Mouse (Mus musculus): ENCODE measurements around the gene Prss28. TPM values are rescaled to one million over a fixed set of nuclear protein-coding genes. Genes with fewer than 3 reads are reported as not detected.

The Prss28 gene
- polyA plus RNA-seq, 1 experiment from 2014 or later, result not detected

DNA sequence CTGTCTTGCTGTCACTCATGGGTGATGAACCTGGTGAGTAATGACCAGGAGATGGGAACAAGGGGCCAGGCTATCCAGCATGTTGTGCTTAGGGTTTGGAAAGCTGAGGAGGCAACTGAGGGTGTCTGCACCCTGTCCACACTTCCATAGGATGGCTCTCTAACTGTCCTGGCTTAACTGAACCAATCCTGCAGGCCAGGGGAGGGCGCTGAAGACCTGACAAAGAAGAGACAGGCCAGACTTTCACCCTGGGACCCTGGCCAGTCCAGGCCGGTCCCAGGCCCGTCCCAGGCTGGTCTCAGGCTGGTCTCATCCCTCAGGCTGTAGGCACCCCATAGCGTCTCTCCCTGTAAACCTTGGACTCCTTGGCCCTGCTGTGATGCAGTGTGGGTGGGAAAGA is 18.0 kb upstream of the Prss28 start:
- Histone ChIP-seq H3K27ac (no peak overlapping the region), H3K27me3 (no peaks in the 10 kb centered on the region), H3K9ac (no peak overlapping the region), H3K36me3 (no peaks in the 10 kb centered on the region), H3K4me3 (no peak overlapping the region), H3K4me2 (no peak overlapping the region), H3K4me1 (no peaks in the 10 kb centered on the region), H3K9me3 (no peaks in the 10 kb centered on the region)
- 18% methylated on average over 4 of the region's 4 CpGs for WGBS
- no peak for ATAC-seq (ENCODE audit: borderline replicate concordance, extremely low read depth, low FRiP score, low TSS enrichment)

DNA sequence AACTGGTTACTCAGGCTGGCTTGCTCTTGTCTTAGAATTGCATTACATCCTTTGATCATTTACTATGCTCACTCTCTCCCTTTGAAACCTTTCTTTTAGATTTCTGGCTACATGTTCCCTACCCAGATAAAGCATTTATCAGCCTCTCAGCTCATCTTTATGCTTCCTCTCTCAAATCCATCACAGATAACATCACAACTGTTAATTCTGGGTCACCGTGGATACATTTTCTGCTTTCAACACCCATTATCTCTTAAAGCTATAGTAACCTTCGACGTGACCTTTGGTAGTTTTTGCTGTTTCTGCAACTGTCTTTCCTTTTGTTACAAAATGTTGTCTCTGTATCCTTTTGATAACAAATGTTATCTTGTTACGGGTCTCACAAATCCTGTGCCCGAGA is 15.0 kb upstream of the Prss28 start:
- Histone ChIP-seq H3K27me3 (no peaks in the 10 kb centered on the region), H3K4me2 (no peak overlapping the region), H3K9me3 (no peaks in the 10 kb centered on the region), H3K36me3 (no peaks in the 10 kb centered on the region), H3K27ac (no peak overlapping the region), H3K9ac (no peak overlapping the region), H3K4me3 (no peak overlapping the region), H3K4me1 (no peaks in the 10 kb centered on the region)
- ATAC-seq (ENCODE audit: borderline replicate concordance, extremely low read depth, low FRiP score, low TSS enrichment), result no peak
- 36% methylated on average over 5 of the region's 5 CpGs for WGBS

DNA sequence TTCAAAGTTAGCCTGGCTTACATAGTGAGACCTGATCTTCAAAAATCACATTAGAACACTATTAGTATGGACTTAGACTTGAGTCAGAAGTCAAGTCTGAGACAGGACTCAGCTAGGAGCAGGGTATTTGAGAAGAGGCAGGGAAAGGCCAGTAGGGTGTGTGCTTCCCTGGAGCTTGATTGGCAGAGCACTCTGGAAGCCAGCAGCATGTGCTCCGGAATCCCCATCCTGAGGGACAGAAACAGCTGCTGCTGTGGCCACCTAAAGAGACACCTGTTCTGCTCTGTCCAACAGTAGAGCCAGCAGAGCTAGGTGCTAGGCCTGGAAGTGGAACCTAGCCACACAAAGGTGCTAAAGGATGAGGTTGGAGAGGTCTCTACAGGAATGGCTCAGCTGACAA is 14.3 kb upstream of the Prss28 start:
- no peak for ATAC-seq (ENCODE audit: borderline replicate concordance, extremely low read depth, low FRiP score, low TSS enrichment)
- H3K4me1 ChIP-seq, result no peaks in the 10 kb centered on the region
- no peak overlapping the region for H3K4me2 ChIP-seq
- H3K36me3 ChIP-seq, result no peaks in the 10 kb centered on the region
- no peaks in the 10 kb centered on the region for H3K27me3 ChIP-seq
- no peaks in the 10 kb centered on the region for H3K9me3 ChIP-seq
- WGBS, result 37% methylated on average over 1 of the region's 1 CpGs
- no peak overlapping the region for H3K4me3 ChIP-seq
- no peak overlapping the region for H3K9ac ChIP-seq
- no peak overlapping the region for H3K27ac ChIP-seq

DNA sequence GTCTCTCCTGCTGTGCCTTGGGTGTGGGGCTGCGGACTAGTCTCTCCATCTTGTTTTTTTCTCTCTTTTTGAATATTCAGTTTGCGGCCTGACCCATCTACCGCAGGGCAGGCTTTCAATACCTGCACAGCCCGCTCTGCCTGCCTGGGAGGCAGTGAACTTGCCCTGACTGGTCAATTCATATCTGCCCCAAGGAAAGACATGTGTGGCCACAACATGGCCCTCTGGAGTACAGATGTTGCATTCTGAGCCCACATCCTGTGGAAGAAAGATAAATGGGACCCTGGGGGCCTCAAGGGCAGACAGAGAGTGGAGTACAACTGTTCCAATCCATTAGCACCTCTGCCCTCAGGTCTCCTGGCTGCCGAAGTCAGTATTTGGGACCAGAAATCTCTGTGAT is 10.4 kb upstream of the Prss28 start, which contains the start of gene Prss34:
TSS of gene Prss34 (plus strand) at position 301 of the 400 bp plus-strand sequence.
- 67% methylated on average over 5 of the region's 5 CpGs for WGBS
- H3K27me3 ChIP-seq, result no peaks in the 10 kb centered on the region

DNA sequence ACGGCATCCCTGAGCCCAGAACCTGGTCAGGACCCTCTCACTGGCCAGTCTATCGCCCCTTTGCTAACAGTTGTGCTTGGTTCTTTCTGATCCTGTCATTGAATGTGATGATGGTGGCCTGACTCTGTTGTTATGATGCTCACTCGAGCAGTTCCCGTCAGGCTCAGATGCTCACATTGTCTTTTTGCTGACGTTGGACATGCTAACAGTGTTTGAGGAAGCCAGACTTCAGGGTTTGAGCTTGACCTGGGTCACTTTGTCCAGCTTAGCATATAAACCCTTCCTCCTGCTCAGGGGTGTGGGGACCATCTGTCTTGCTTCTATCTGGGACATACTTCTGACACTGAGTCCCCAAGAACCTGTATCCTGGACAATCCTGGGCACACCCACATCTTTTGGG is 9.9 kb downstream of the Prss28 start, which contains the start of gene Prss29:
TSS of gene Prss29 (plus strand) at position 301 of the 400 bp plus-strand sequence.
- ATAC-seq (ENCODE audit: borderline replicate concordance, extremely low read depth, low FRiP score, low TSS enrichment), result no peak
- no peaks in the 10 kb centered on the region for H3K9me3 ChIP-seq
- no peaks in the 10 kb centered on the region for H3K36me3 ChIP-seq
- no peaks in the 10 kb centered on the region for H3K4me1 ChIP-seq
- H3K27ac ChIP-seq, result no peak within 1 kb of the TSS
- 65% methylated on average over 5 of the region's 5 CpGs for WGBS
- no peak within 1 kb of the TSS for H3K9ac ChIP-seq
- H3K27me3 ChIP-seq, result no peaks in the 10 kb centered on the region
- no peak within 1 kb of the TSS for H3K4me2 ChIP-seq
- H3K4me3 ChIP-seq, result no peak within 1 kb of the TSS

More for the DNA sequence above, 10.4 kb upstream of the Prss28 start, which contains the start of gene Prss34:
- Histone ChIP-seq H3K36me3 (no peaks in the 10 kb centered on the region), H3K4me1 (no peaks in the 10 kb centered on the region), H3K9ac (no peak within 1 kb of the TSS), H3K4me3 (no peak within 1 kb of the TSS), H3K9me3 (no peaks in the 10 kb centered on the region), H3K27ac (no peak within 1 kb of the TSS), H3K4me2 (no peak within 1 kb of the TSS)
- no peak for ATAC-seq (ENCODE audit: borderline replicate concordance, extremely low read depth, low FRiP score, low TSS enrichment)

DNA sequence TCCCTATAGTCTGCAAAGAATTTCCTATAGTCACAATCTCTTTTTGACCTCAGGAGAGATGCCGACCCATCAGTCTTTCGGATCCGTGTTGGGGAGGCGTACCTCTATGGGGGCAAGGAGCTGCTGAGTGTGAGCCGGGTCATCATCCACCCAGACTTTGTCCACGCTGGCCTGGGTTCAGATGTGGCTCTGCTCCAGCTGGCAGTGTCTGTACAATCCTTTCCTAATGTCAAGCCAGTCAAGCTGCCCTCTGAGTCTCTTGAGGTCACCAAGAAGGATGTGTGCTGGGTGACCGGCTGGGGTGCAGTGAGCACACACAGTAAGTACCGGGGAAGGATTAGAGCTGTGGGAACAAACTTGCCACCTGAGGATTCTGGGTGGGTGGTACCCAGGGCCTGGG is 12.4 kb downstream of the Prss28 start:
- no peak overlapping the region for H3K27ac ChIP-seq
- H3K4me1 ChIP-seq, result no peaks in the 10 kb centered on the region
- H3K9ac ChIP-seq, result no peak overlapping the region
- no peak overlapping the region for H3K4me3 ChIP-seq
- H3K36me3 ChIP-seq, result no peaks in the 10 kb centered on the region
- no peaks in the 10 kb centered on the region for H3K9me3 ChIP-seq
- WGBS, result 86% methylated on average over 8 of the region's 8 CpGs
- no peak overlapping the region for H3K4me2 ChIP-seq
- ATAC-seq (ENCODE audit: borderline replicate concordance, extremely low read depth, low FRiP score, low TSS enrichment), result no peak
- no peaks in the 10 kb centered on the region for H3K27me3 ChIP-seq

DNA sequence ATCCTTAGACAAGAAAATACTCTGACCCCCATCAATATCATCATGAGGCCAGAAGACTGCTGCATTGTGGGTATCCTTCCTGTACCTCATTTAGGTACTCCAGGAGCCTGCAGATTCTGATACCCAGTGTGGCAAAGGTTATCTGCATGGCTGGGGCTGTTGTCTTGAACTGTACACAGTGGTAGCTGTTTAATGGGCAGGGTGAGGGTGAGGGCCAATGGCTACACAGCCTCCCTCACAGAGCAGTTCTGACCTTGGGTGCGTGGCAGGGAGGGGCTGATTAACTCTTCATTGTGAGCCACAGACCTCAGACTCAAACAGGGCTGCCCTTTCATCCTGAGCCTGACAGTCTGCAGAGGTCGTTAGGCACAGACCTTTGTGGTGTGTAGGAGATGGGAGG is 14.5 kb downstream of the Prss28 start:
- H3K9ac ChIP-seq, result no peak overlapping the region
- H3K4me1 ChIP-seq, result no peaks in the 10 kb centered on the region

DNA sequence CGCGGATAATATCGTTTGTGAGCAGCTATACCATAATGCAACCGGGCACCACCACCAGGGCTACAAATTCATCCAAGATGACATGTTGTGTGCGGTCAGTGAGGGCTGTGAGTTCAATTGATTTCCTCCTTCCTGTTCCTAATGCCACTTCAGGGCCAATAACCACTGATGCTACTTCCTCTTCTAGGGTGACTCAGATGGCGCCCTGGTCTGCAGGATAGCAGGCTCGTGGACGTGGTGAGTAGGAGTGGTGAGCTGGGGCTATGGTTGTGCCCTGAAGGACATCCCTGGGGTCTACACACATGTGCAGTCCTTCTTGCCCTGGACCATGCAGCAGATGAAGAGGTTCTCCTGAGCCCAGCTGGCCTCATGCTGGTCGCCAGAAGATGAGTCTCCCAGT is 23.9 kb downstream of the Prss28 start:
- Histone ChIP-seq H3K4me3 (no peak overlapping the region), H3K27ac (no peak overlapping the region), H3K36me3 (no peaks in the 10 kb centered on the region), H3K4me1 (no peaks in the 10 kb centered on the region), H3K9me3 (no peaks in the 10 kb centered on the region), H3K9ac (no peak overlapping the region), H3K27me3 (peaks cover 9% of the 10 kb centered on the region; the same call in 1 of the 2 replicates), H3K4me2 (no peak overlapping the region)
- WGBS, result 60% methylated on average over 9 of the region's 9 CpGs
- no peak for ATAC-seq (ENCODE audit: borderline replicate concordance, extremely low read depth, low FRiP score, low TSS enrichment)

More for the DNA sequence above, 14.5 kb downstream of the Prss28 start:
- Histone ChIP-seq H3K27ac (no peak overlapping the region), H3K4me3 (no peak overlapping the region), H3K4me2 (no peak overlapping the region), H3K27me3 (no peaks in the 10 kb centered on the region), H3K9me3 (no peaks in the 10 kb centered on the region), H3K36me3 (no peaks in the 10 kb centered on the region)
- ATAC-seq (ENCODE audit: borderline replicate concordance, extremely low read depth, low FRiP score, low TSS enrichment), result no peak
- 3% methylated on average over 2 of the region's 2 CpGs for WGBS

DNA sequence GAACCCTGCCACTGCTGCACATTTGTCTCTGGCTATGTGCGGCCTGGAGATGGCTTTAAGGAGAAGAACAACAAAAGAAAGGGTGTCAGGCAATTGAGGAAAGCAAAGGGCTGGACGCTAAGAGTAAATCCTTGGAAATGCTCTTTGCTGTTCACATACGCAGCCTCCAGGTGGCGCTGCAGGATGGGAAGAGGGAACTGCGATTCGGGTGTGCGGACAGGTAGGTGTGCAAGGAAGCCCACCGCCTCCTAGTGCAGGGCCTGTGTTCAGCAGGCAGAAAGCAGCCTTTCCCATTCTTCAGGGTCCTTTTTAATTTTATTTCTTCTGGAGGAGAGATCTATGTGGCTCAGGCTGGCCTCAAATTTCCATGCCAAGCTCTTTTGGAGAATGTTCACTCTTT is 25.5 kb downstream of the Prss28 start:
- Histone ChIP-seq H3K36me3 (no peaks in the 10 kb centered on the region), H3K27me3 (peaks cover 9% of the 10 kb centered on the region; the same call in 1 of the 2 replicates), H3K4me1 (no peaks in the 10 kb centered on the region), H3K9me3 (no peaks in the 10 kb centered on the region), H3K27ac (no peak overlapping the region), H3K4me3 (no peak overlapping the region), H3K9ac (no peak overlapping the region), H3K4me2 (no peak overlapping the region)
- WGBS, result 1% methylated on average over 8 of the region's 8 CpGs
- no peak for ATAC-seq (ENCODE audit: borderline replicate concordance, extremely low read depth, low FRiP score, low TSS enrichment)

DNA sequence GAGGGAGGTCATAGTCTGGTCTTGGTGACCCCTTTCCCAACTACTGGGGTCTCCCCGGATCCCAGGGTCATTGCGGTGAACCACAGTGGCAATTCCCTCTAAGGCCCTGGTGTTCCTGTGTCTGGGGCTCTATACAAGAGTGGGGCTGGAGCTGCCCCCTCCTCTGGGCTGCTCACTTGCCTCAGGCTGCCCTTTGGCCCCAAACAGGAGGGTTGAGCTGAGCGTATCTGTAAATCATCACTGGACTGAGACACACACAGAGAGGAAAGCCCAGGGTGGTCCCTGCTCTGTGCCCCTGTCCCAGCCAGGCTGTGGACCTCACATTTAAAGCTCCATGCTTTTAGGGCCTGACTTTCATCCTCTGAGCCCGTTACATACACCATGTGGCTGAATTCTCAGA is 29.8 kb downstream of the Prss28 start:
- no peak overlapping the region for H3K4me3 ChIP-seq
- no peak overlapping the region for H3K4me2 ChIP-seq
- H3K4me1 ChIP-seq, result no peaks in the 10 kb centered on the region
- H3K36me3 ChIP-seq, result no peaks in the 10 kb centered on the region
- H3K27me3 ChIP-seq, result peaks cover 6% of the 10 kb centered on the region; the same call in 1 of the 2 replicates
- no peak overlapping the region for H3K9ac ChIP-seq
- H3K9me3 ChIP-seq, result no peaks in the 10 kb centered on the region
- no peak overlapping the region for H3K27ac ChIP-seq
- WGBS, result 72% methylated on average over 4 of the region's 4 CpGs
- ATAC-seq (ENCODE audit: borderline replicate concordance, extremely low read depth, low FRiP score, low TSS enrichment), result no peak

DNA sequence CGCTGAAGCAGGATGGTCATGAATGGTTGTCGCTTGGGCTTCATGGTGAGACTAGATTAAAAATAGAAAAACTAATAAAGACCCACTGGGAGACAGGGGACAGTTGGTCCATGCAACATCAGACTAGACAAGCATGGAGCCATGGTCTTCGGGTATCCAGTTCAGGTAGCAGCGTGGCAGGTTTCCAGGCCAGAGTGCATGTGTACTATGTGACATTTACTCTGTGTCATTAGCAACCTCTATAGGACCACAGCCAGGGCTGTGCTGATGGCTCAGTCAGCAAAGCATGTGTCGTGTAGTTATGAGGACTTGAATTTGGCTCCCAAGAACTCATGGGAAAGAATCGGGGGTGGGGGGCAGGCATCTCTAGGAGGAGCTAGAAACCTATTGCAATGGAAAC is 31.6 kb downstream of the Prss28 start:
- H3K4me3 ChIP-seq, result no peak overlapping the region
- no peak overlapping the region for H3K9ac ChIP-seq
- no peak for ATAC-seq (ENCODE audit: borderline replicate concordance, extremely low read depth, low FRiP score, low TSS enrichment)
- H3K9me3 ChIP-seq, result no peaks in the 10 kb centered on the region
- no peaks in the 10 kb centered on the region for H3K36me3 ChIP-seq
- H3K4me1 ChIP-seq, result no peaks in the 10 kb centered on the region
- H3K27me3 ChIP-seq, result no peaks in the 10 kb centered on the region
- H3K27ac ChIP-seq, result no peak overlapping the region
- WGBS, result 84% methylated on average over 6 of the region's 6 CpGs
- no peak overlapping the region for H3K4me2 ChIP-seq

DNA sequence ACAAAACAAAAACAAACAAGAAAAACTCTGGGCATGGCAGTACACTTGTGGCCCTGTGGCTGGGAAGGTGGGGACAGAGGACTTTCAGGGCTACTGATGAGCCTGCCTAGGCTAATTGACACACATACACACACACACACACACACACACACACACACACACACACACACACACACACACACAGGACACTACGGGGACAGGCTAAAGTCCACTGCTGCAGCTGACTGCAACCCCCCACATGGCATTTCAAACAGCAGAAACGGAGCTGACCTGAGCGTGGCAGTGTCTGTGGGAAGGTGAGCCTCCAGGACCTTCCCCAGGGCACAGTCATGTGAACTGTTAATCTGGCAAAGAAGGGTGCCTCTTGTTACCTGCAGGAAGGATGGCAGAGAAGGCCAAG is 33.0 kb downstream of the Prss28 start:
- ATAC-seq (ENCODE audit: borderline replicate concordance, extremely low read depth, low FRiP score, low TSS enrichment), result no peak
- 40% methylated on average over 3 of the region's 3 CpGs for WGBS

DNA sequence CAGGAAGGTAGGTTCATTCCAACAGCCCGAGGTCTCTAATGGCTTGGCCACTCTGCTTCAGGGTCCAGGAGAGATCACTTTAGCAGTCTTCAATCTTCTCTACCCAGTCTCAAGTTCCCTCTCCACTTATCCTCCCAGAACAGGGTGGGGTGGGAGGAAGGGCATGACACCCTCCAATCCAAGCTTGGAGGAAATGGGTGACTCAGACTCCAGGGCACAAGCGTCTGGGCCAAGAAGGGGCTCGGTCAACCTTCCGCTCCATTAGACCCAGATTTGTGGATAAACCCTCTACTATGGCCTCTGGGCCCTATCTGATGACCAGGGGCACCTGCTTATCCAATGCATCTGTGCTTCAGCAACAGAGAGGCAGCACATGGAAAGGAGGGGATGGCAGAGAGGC is 37.0 kb downstream of the Prss28 start, which contains the start of gene Tpsab1:
TSS of gene Tpsab1 (minus strand) at position 101 of the 400 bp plus-strand sequence.
- no peaks in the 10 kb centered on the region for H3K9me3 ChIP-seq
- no peaks in the 10 kb centered on the region for H3K27me3 ChIP-seq
- no peak within 1 kb of the TSS for H3K4me3 ChIP-seq
- no peak within 1 kb of the TSS for H3K9ac ChIP-seq
- no peaks in the 10 kb centered on the region for H3K4me1 ChIP-seq
- no peak for ATAC-seq (ENCODE audit: borderline replicate concordance, extremely low read depth, low FRiP score, low TSS enrichment)
- H3K36me3 ChIP-seq, result no peaks in the 10 kb centered on the region
- WGBS, result 86% methylated on average over 4 of the region's 4 CpGs
- H3K4me2 ChIP-seq, result no peak within 1 kb of the TSS
- no peak within 1 kb of the TSS for H3K27ac ChIP-seq

More for the DNA sequence above, 33.0 kb downstream of the Prss28 start:
- H3K4me2 ChIP-seq, result no peak overlapping the region
- no peak overlapping the region for H3K4me3 ChIP-seq
- no peaks in the 10 kb centered on the region for H3K27me3 ChIP-seq
- H3K9me3 ChIP-seq, result no peaks in the 10 kb centered on the region
- no peak overlapping the region for H3K9ac ChIP-seq
- H3K27ac ChIP-seq, result no peak overlapping the region
- H3K36me3 ChIP-seq, result no peaks in the 10 kb centered on the region
- H3K4me1 ChIP-seq, result no peaks in the 10 kb centered on the region

Measured in lung, embryonic 15.5 days (tissue).